In the genomic region with DNA sequence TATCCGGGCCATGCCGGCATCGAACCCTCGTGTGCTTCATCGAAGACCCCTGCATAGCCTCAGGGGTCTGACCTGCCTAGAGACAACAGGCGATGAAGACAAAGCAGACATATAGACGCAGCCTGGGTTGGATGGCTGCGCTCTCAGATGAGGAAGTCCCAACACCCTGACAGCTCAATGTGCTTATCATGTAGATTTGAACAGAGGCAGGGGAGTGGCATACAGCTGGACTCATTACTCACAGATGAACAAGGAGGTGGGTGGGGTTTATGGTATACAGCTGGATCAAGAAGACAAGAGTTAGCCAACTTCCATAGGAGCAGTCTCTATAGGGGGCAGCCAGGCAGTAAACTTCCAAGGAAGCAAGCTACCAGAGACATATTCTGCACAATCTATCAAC, we compare ENCODE assay signal across 17 mouse cellular contexts. TPM values are rescaled to one million over a fixed set of nuclear protein-coding genes. Genes with fewer than 3 reads are reported as not detected.
DNase-seq lines count a peak whose midpoint lies in the region; ATAC-seq lines count a peak whose summit lies in the region.
"Had no signal": no experiment of that assay in that cellular context is flagged by ENCODE, and none has a peak within 500 bp of the region (broad histone marks: within the 10 kb centered on the region; RNA-seq: fewer than 3 reads in every experiment).

No protein-coding gene starts in this region.

- ATAC-seq in erythroblast, adult 5-6 weeks (replicated peaks; ENCODE audit: low FRiP score, poor library complexity, severe bottlenecking), result peak; percentile 89
- peak; percentile 98 for ATAC-seq in liver, embryonic 12.5 days
- peak; percentile 75; the same call in 1 of the 2 replicates for ATAC-seq in stomach, embryonic 15.5 days (ENCODE audit: insufficient read depth, low FRiP score, low read depth)
- ATAC-seq in hindbrain, embryonic 13.5 days (ENCODE audit: low FRiP score), result no peak

- H3K27ac ChIP-seq in liver, embryonic 12.5 days, result peak overlapping the region; percentile 71
- 0 out of 2 replicates have a peak overlapping the region, but pooled peaks have one; percentile 6 for H3K27ac ChIP-seq in stomach, embryonic 15.5 days
- H3K27ac ChIP-seq in hindbrain, embryonic 13.5 days, result no peak overlapping the region

- WGBS in liver, embryonic 12.5 days (ENCODE audit: insufficient replicate concordance), result 41% methylated on average over 8 of the region's 8 CpGs
- WGBS in stomach, embryonic 15.5 days, result 85% methylated on average over 8 of the region's 8 CpGs
- 90% methylated on average over 8 of the region's 8 CpGs for WGBS in hindbrain, embryonic 13.5 days

- H3K4me3 ChIP-seq in liver, embryonic 12.5 days, result no peak overlapping the region
- H3K4me3 ChIP-seq in stomach, embryonic 15.5 days (replicated peaks), result no peak overlapping the region
- no peak overlapping the region for H3K4me3 ChIP-seq in hindbrain, embryonic 13.5 days

- no peaks in the 10 kb centered on the region for H3K36me3 ChIP-seq in liver, embryonic 12.5 days
- no peaks in the 10 kb centered on the region for H3K36me3 ChIP-seq in stomach, embryonic 15.5 days
- no peaks in the 10 kb centered on the region for H3K36me3 ChIP-seq in hindbrain, embryonic 13.5 days

- H3K9me3 ChIP-seq in liver, embryonic 12.5 days (replicated peaks), result no peaks in the 10 kb centered on the region
- H3K9me3 ChIP-seq in stomach, embryonic 15.5 days, result no peaks in the 10 kb centered on the region
- H3K9me3 ChIP-seq in hindbrain, embryonic 13.5 days, result no peaks in the 10 kb centered on the region

- peak; percentile 75 for DNase-seq in ZHBTc4 (ENCODE audit: low read depth, low spot score)
- no peak for DNase-seq in left cerebral cortex, adult 8-10 months (ENCODE audit: low spot score in 2 of 2)
- no peak for DNase-seq in cerebellum, adult 11-12 months
- DNase-seq: adrenal gland, postnatal 25 days; cerebellum, adult 18-20 months; heart, adult 11 months; heart, postnatal 14 days; kidney, postnatal 10 days; lung, embryonic 14.5 days; thymus, adult 2 months had no signal

- peaks cover 28% of the 10 kb centered on the region for H3K4me1 ChIP-seq in liver, embryonic 12.5 days
- no peaks in the 10 kb centered on the region for H3K4me1 ChIP-seq in stomach, embryonic 15.5 days
- no peaks in the 10 kb centered on the region for H3K4me1 ChIP-seq in hindbrain, embryonic 13.5 days (replicated peaks)

- no peaks in the 10 kb centered on the region for H3K27me3 ChIP-seq in liver, embryonic 12.5 days (replicated peaks)
- no peaks in the 10 kb centered on the region for H3K27me3 ChIP-seq in stomach, embryonic 15.5 days (replicated peaks)
- H3K27me3 ChIP-seq in hindbrain, embryonic 13.5 days, result no peaks in the 10 kb centered on the region

- H3K9ac ChIP-seq in liver, embryonic 12.5 days, result peak overlapping the region; percentile 35; the same call in 1 of the 2 replicates
- H3K9ac ChIP-seq in stomach, embryonic 15.5 days, result no peak overlapping the region
- no peak overlapping the region for H3K9ac ChIP-seq in hindbrain, embryonic 13.5 days
- H3K9ac ChIP-seq: lung, embryonic 14.5 days had no signal

- H3K4me2 ChIP-seq in liver, embryonic 12.5 days, result peak overlapping the region; percentile 47
- no peak overlapping the region for H3K4me2 ChIP-seq in stomach, embryonic 15.5 days
- no peak overlapping the region for H3K4me2 ChIP-seq in hindbrain, embryonic 13.5 days
- H3K4me2 ChIP-seq: lung, embryonic 14.5 days; midbrain, embryonic 11.5 days had no signal

RNA-seq across cellular contexts. Expression of a gene that starts 8.5 kb away (rescaled TPM):
- total RNA-seq in erythroblast, adult 5-6 weeks (2015; ENCODE audit: low replicate concordance), result not detected in 2 replicates
- total RNA-seq in erythroblast, adult 5-6 weeks (2017; ENCODE audit: low replicate concordance), result not detected in 2 replicates
- polyA plus RNA-seq in liver, embryonic 12.5 days (2016; fragmentation: Nextera tagmentation; extraction: Ambion mirVana), result not detected in 2 replicates
- 232 and 273 TPM in 2 replicates for polyA plus RNA-seq in stomach, embryonic 15.5 days (2015; fragmentation: Nextera tagmentation; extraction: Ambion mirVana)
- total RNA-seq in left cerebral cortex, adult 8-10 months (2022), result not detected
- polyA plus RNA-seq in hindbrain, embryonic 13.5 days (2015; fragmentation: Nextera tagmentation; extraction: Ambion mirVana), result not detected in 2 replicates
- total RNA-seq: adrenal gland, postnatal 25 days; CH12.LX; heart, postnatal 14 days; left cerebral cortex, postnatal 36 days had no signal
- polyA plus RNA-seq: lung, embryonic 14.5 days; midbrain, embryonic 11.5 days had no signal

RNA-seq across cellular contexts. Expression of a gene that starts 14.2 kb away (rescaled TPM):
- not detected in 2 replicates for total RNA-seq in erythroblast, adult 5-6 weeks (2015; ENCODE audit: low replicate concordance)
- not detected in 2 replicates for total RNA-seq in erythroblast, adult 5-6 weeks (2017; ENCODE audit: low replicate concordance)
- not detected in 2 replicates for polyA plus RNA-seq in liver, embryonic 12.5 days (2016; fragmentation: Nextera tagmentation; extraction: Ambion mirVana)
- polyA plus RNA-seq in stomach, embryonic 15.5 days (2015; fragmentation: Nextera tagmentation; extraction: Ambion mirVana), result not detected in 2 replicates
- not detected for total RNA-seq in left cerebral cortex, adult 8-10 months (2022)
- not detected in 2 replicates for polyA plus RNA-seq in hindbrain, embryonic 13.5 days (2015; fragmentation: Nextera tagmentation; extraction: Ambion mirVana)
- total RNA-seq: adrenal gland, postnatal 25 days; CH12.LX; heart, postnatal 14 days; left cerebral cortex, postnatal 36 days had no signal
- polyA plus RNA-seq: lung, embryonic 14.5 days; midbrain, embryonic 11.5 days had no signal

RNA-seq across cellular contexts. Expression of a gene that starts 29.3 kb away (rescaled TPM):
- total RNA-seq in erythroblast, adult 5-6 weeks (2015; ENCODE audit: low replicate concordance), result not detected in 2 replicates
- not detected in 2 replicates for total RNA-seq in erythroblast, adult 5-6 weeks (2017; ENCODE audit: low replicate concordance)
- not detected in 2 replicates for polyA plus RNA-seq in liver, embryonic 12.5 days (2016; fragmentation: Nextera tagmentation; extraction: Ambion mirVana)
- polyA plus RNA-seq in stomach, embryonic 15.5 days (2015; fragmentation: Nextera tagmentation; extraction: Ambion mirVana), result 0.26 and 0.36 TPM in 2 replicates
- not detected for total RNA-seq in left cerebral cortex, adult 8-10 months (2022)
- polyA plus RNA-seq in hindbrain, embryonic 13.5 days (2015; fragmentation: Nextera tagmentation; extraction: Ambion mirVana), result not detected in 2 replicates
- total RNA-seq: adrenal gland, postnatal 25 days; CH12.LX; heart, postnatal 14 days; left cerebral cortex, postnatal 36 days had no signal
- polyA plus RNA-seq: lung, embryonic 14.5 days; midbrain, embryonic 11.5 days; thymus, adult 2 months had no signal

RNA-seq across cellular contexts. Expression of a gene that starts 29.7 kb away (rescaled TPM):
- total RNA-seq in erythroblast, adult 5-6 weeks (2015; ENCODE audit: low replicate concordance), result not detected in 2 replicates
- total RNA-seq in erythroblast, adult 5-6 weeks (2017; ENCODE audit: low replicate concordance), result not detected in 2 replicates
- 6.4 and 7.3 TPM in 2 replicates for polyA plus RNA-seq in liver, embryonic 12.5 days (2016; fragmentation: Nextera tagmentation; extraction: Ambion mirVana)
- polyA plus RNA-seq in stomach, embryonic 15.5 days (2015; fragmentation: Nextera tagmentation; extraction: Ambion mirVana), result 28.5 and 28.9 TPM in 2 replicates
- total RNA-seq in left cerebral cortex, adult 8-10 months (2022), result 1 to 10 TPM; 4.1 to 6.4 (median 6.0) TPM
- polyA plus RNA-seq in hindbrain, embryonic 13.5 days (2015; fragmentation: Nextera tagmentation; extraction: Ambion mirVana), result 6.1 and 6.8 TPM in 2 replicates

Comparison
In these comparisons a context has a peak if more than half of its experiments do, and no peak if none do; other contexts are left out.
1. RNA of a gene that starts 8.5 kb away (polyA plus RNA-seq): 232 to 273 TPM in stomach, embryonic 15.5 days; not detected in liver, embryonic 12.5 days and not detected in hindbrain, embryonic 13.5 days; every median in the first group is over 100 times any median in the second.